Comparison of ENCODE assay signal across 29 mouse cellular contexts in genomic region chr14:35468254-35468653, GRCm38 (mm10).
DNase-seq lines count a peak whose midpoint lies in the region; ATAC-seq and TF ChIP-seq lines count a peak whose summit lies in the region.
"Had no signal": no experiment of that assay in that cellular context is flagged by ENCODE, and none has a peak within 500 bp of the region (broad histone marks: within the 10 kb centered on the region; RNA-seq: fewer than 3 reads in every experiment).

No protein-coding gene starts in this region.

- TF ChIP-seq POLR2A in limb, embryonic 14.5 days (IDR thresholded peaks at IDR 0.05; ENCODE audit: borderline replicate concordance, extremely low read depth, insufficient read depth, insufficient read length), result no peak

- 0 out of 2 replicates have a peak, but pooled peaks have one; percentile 10 for ATAC-seq in forebrain, postnatal 0 days
- no peak for ATAC-seq in forebrain, embryonic 14.5 days
- ATAC-seq in limb, embryonic 14.5 days (ENCODE audit: low FRiP score, low read depth), result no peak
- 0 out of 2 replicates have a peak, but pooled peaks have one; percentile 17 for ATAC-seq in hindbrain, embryonic 16.5 days
- no peak for ATAC-seq in neural tube, embryonic 13.5 days (ENCODE audit: low read depth)
- no peak for ATAC-seq in megakaryocyte progenitor cell, adult 5-6 weeks (replicated peaks; ENCODE audit: poor library complexity)
- ATAC-seq: activated CD4-positive, CD25-positive, alpha-beta regulatory T cell, adult 4 months; forebrain, embryonic 16.5 days; inflammation-experienced regulatory T-cells, adult 6 months; liver, embryonic 12.5 days; liver, postnatal 0 days had no signal

- no peak overlapping the region for H3K27ac ChIP-seq in forebrain, postnatal 0 days (ENCODE audit: low read depth, low read length)
- H3K27ac ChIP-seq in forebrain, embryonic 14.5 days (ENCODE audit: low read depth, low read length), result no peak overlapping the region
- no peak overlapping the region for H3K27ac ChIP-seq in limb, embryonic 14.5 days (replicated peaks; ENCODE audit: low read depth, low read length)
- no peak overlapping the region for H3K27ac ChIP-seq in limb, embryonic 10.5 days
- 0 out of 2 replicates have a peak overlapping the region, but pooled peaks have one; percentile 48 for H3K27ac ChIP-seq in hindbrain, embryonic 16.5 days (ENCODE audit: low read depth, low read length)
- peak overlapping the region; percentile 59 for H3K27ac ChIP-seq in neural tube, embryonic 13.5 days (replicated peaks)
- H3K27ac ChIP-seq: embryonic facial prominence, embryonic 13.5 days; forebrain, embryonic 10.5 days; heart, embryonic 10.5 days; heart, embryonic 15.5 days; limb, embryonic 13.5 days; liver, embryonic 12.5 days; stomach, embryonic 15.5 days had no signal

- no peak overlapping the region for H3K4me2 ChIP-seq in forebrain, postnatal 0 days (ENCODE audit: low read depth)
- no peak overlapping the region for H3K4me2 ChIP-seq in forebrain, embryonic 14.5 days (ENCODE audit: low read length)
- H3K4me2 ChIP-seq in limb, embryonic 14.5 days (replicated peaks; ENCODE audit: low read depth, low read length, severe bottlenecking), result no peak overlapping the region
- H3K4me2 ChIP-seq in hindbrain, embryonic 16.5 days (ENCODE audit: low read length), result no peak overlapping the region
- H3K4me2 ChIP-seq in neural tube, embryonic 13.5 days, result no peak overlapping the region
- H3K4me2 ChIP-seq: embryonic facial prominence, embryonic 13.5 days; heart, embryonic 15.5 days; limb, embryonic 13.5 days; liver, embryonic 12.5 days; stomach, embryonic 15.5 days had no signal

- no peaks in the 10 kb centered on the region for H3K36me3 ChIP-seq in forebrain, postnatal 0 days (ENCODE audit: insufficient read depth)
- H3K36me3 ChIP-seq in forebrain, embryonic 14.5 days (ENCODE audit: control insufficient read depth, insufficient read depth, low read length), result no peaks in the 10 kb centered on the region
- no peaks in the 10 kb centered on the region for H3K36me3 ChIP-seq in limb, embryonic 14.5 days (ENCODE audit: control insufficient read depth, insufficient read depth, low read length)
- H3K36me3 ChIP-seq in limb, embryonic 10.5 days, result no peaks in the 10 kb centered on the region
- no peaks in the 10 kb centered on the region for H3K36me3 ChIP-seq in hindbrain, embryonic 16.5 days (ENCODE audit: control insufficient read depth, insufficient read depth, low read length)
- H3K36me3 ChIP-seq in neural tube, embryonic 13.5 days, result no peaks in the 10 kb centered on the region
- H3K36me3 ChIP-seq: embryonic facial prominence, embryonic 13.5 days; forebrain, embryonic 10.5 days; heart, embryonic 10.5 days; heart, embryonic 15.5 days; limb, embryonic 13.5 days; liver, embryonic 12.5 days; stomach, embryonic 15.5 days had no signal

- H3K4me3 ChIP-seq in forebrain, postnatal 0 days (ENCODE audit: low read depth, low read length), result no peak overlapping the region
- H3K4me3 ChIP-seq in forebrain, embryonic 14.5 days (ENCODE audit: low read depth, low read length), result no peak overlapping the region
- H3K4me3 ChIP-seq in limb, embryonic 14.5 days (replicated peaks; ENCODE audit: low read length), result no peak overlapping the region
- H3K4me3 ChIP-seq in limb, embryonic 10.5 days, result no peak overlapping the region
- no peak overlapping the region for H3K4me3 ChIP-seq in hindbrain, embryonic 16.5 days (ENCODE audit: low read length)
- no peak overlapping the region for H3K4me3 ChIP-seq in neural tube, embryonic 13.5 days
- H3K4me3 ChIP-seq: embryonic facial prominence, embryonic 13.5 days; forebrain, embryonic 10.5 days; heart, embryonic 10.5 days; heart, embryonic 15.5 days; limb, embryonic 13.5 days; liver, embryonic 12.5 days; megakaryocyte, embryonic 14.5 days; stomach, embryonic 15.5 days had no signal

- DNase-seq in forebrain, postnatal 0 days, result peak; percentile 4
- no peak for DNase-seq in forebrain, embryonic 14.5 days (ENCODE audit: low spot score)
- DNase-seq in limb, embryonic 14.5 days (ENCODE audit: low spot score), result peak; percentile 3
- no peak for DNase-seq in limb, embryonic 10.5 days (ENCODE audit: low spot score)
- DNase-seq in adrenal gland, adult 8-10 months, result no peak
- DNase-seq: adrenal gland, postnatal 10 days; cerebellum, adult 11-12 months; cerebellum, postnatal 10 days; gastrocnemius, postnatal 14 days; kidney, adult 11 months; kidney, postnatal 25 days; liver, postnatal 0 days; lung, postnatal 36 days; right cerebral cortex, postnatal 25 days had no signal

- no peaks in the 10 kb centered on the region for H3K9me3 ChIP-seq in forebrain, postnatal 0 days (ENCODE audit: low read length)
- no peaks in the 10 kb centered on the region for H3K9me3 ChIP-seq in forebrain, embryonic 14.5 days (replicated peaks; ENCODE audit: control insufficient read depth, low read length)
- H3K9me3 ChIP-seq in limb, embryonic 14.5 days (ENCODE audit: control insufficient read depth, low read length), result no peaks in the 10 kb centered on the region
- H3K9me3 ChIP-seq in limb, embryonic 10.5 days (replicated peaks), result no peaks in the 10 kb centered on the region
- H3K9me3 ChIP-seq in hindbrain, embryonic 16.5 days (ENCODE audit: control insufficient read depth, low read length), result no peaks in the 10 kb centered on the region
- no peaks in the 10 kb centered on the region for H3K9me3 ChIP-seq in neural tube, embryonic 13.5 days
- H3K9me3 ChIP-seq: embryonic facial prominence, embryonic 13.5 days; forebrain, embryonic 10.5 days; heart, embryonic 10.5 days; heart, embryonic 15.5 days; limb, embryonic 13.5 days; liver, embryonic 12.5 days; stomach, embryonic 15.5 days had no signal

- H3K27me3 ChIP-seq in forebrain, postnatal 0 days (ENCODE audit: insufficient read depth, low read length), result no peaks in the 10 kb centered on the region
- H3K27me3 ChIP-seq in forebrain, embryonic 14.5 days (replicated peaks; ENCODE audit: control insufficient read depth, insufficient read depth, low read length), result no peaks in the 10 kb centered on the region
- H3K27me3 ChIP-seq in limb, embryonic 14.5 days (ENCODE audit: control insufficient read depth, insufficient read depth, low read length), result no peaks in the 10 kb centered on the region
- no peaks in the 10 kb centered on the region for H3K27me3 ChIP-seq in limb, embryonic 10.5 days (ENCODE audit: low read depth, poor library complexity, severe bottlenecking)
- no peaks in the 10 kb centered on the region for H3K27me3 ChIP-seq in hindbrain, embryonic 16.5 days (replicated peaks; ENCODE audit: control insufficient read depth, insufficient read depth, low read length)
- H3K27me3 ChIP-seq in neural tube, embryonic 13.5 days, result no peaks in the 10 kb centered on the region
- H3K27me3 ChIP-seq: CH12.LX; embryonic facial prominence, embryonic 13.5 days; heart, embryonic 15.5 days; limb, embryonic 13.5 days; liver, embryonic 12.5 days; megakaryocyte, embryonic 14.5 days; stomach, embryonic 15.5 days had no signal

- no peaks in the 10 kb centered on the region for H3K4me1 ChIP-seq in forebrain, postnatal 0 days (ENCODE audit: insufficient read depth)
- H3K4me1 ChIP-seq in forebrain, embryonic 14.5 days (ENCODE audit: control insufficient read depth, insufficient read depth, low read length), result no peaks in the 10 kb centered on the region
- H3K4me1 ChIP-seq in limb, embryonic 14.5 days (ENCODE audit: control insufficient read depth, insufficient read depth, low read length), result no peaks in the 10 kb centered on the region
- no peaks in the 10 kb centered on the region for H3K4me1 ChIP-seq in limb, embryonic 10.5 days
- H3K4me1 ChIP-seq in hindbrain, embryonic 16.5 days (ENCODE audit: control insufficient read depth, insufficient read depth, low read depth, low read length), result no peaks in the 10 kb centered on the region
- peaks cover 9% of the 10 kb centered on the region for H3K4me1 ChIP-seq in neural tube, embryonic 13.5 days (replicated peaks)
- H3K4me1 ChIP-seq: embryonic facial prominence, embryonic 13.5 days; forebrain, embryonic 10.5 days; heart, embryonic 10.5 days; heart, embryonic 15.5 days; liver, embryonic 12.5 days; megakaryocyte, embryonic 14.5 days; stomach, embryonic 15.5 days had no signal

- H3K9ac ChIP-seq in forebrain, postnatal 0 days, result no peak overlapping the region
- H3K9ac ChIP-seq in forebrain, embryonic 14.5 days (ENCODE audit: low read length), result no peak overlapping the region
- no peak overlapping the region for H3K9ac ChIP-seq in limb, embryonic 14.5 days (ENCODE audit: low read depth, low read length, severe bottlenecking)
- no peak overlapping the region; the same call in 1 of the 2 replicates for H3K9ac ChIP-seq in hindbrain, embryonic 16.5 days (ENCODE audit: low read depth, low read length)
- no peak overlapping the region for H3K9ac ChIP-seq in neural tube, embryonic 13.5 days
- H3K9ac ChIP-seq: embryonic facial prominence, embryonic 13.5 days; heart, embryonic 15.5 days; limb, embryonic 13.5 days; liver, embryonic 12.5 days; liver, postnatal 0 days; stomach, embryonic 15.5 days had no signal

- 60% methylated on average over 6 of the region's 6 CpGs for WGBS in forebrain, postnatal 0 days
- WGBS in forebrain, embryonic 14.5 days, result 72% methylated on average over 6 of the region's 6 CpGs
- 65% methylated on average over 6 of the region's 6 CpGs for WGBS in limb, embryonic 14.5 days
- 82% methylated on average over 6 of the region's 6 CpGs for WGBS in limb, embryonic 10.5 days
- 62% methylated on average over 6 of the region's 6 CpGs for WGBS in hindbrain, embryonic 16.5 days
- WGBS in neural tube, embryonic 13.5 days, result 57% methylated on average over 6 of the region's 6 CpGs

- no peak for TF ChIP-seq CTCF in forebrain, postnatal 0 days (IDR thresholded peaks at IDR 0.05; ENCODE audit: low read depth)

Comparison
In these comparisons a context has a peak if more than half of its experiments do, and no peak if none do; other contexts are left out.
1. ATAC-seq: peak in forebrain, postnatal 0 days (single experiment) and hindbrain, embryonic 16.5 days (single experiment); none in forebrain, embryonic 14.5 days (single experiment), limb, embryonic 14.5 days (single experiment), neural tube, embryonic 13.5 days (single experiment) and megakaryocyte progenitor cell, adult 5-6 weeks (single experiment).
2. DNase-seq: peak in forebrain, postnatal 0 days (single experiment) and limb, embryonic 14.5 days (single experiment); none in forebrain, embryonic 14.5 days (single experiment), limb, embryonic 10.5 days (single experiment) and adrenal gland, adult 8-10 months (single experiment).
3. H3K27ac ChIP-seq: peak in hindbrain, embryonic 16.5 days (single experiment) and neural tube, embryonic 13.5 days (single experiment); none in forebrain, postnatal 0 days (single experiment), forebrain, embryonic 14.5 days (single experiment), limb, embryonic 14.5 days (single experiment) and limb, embryonic 10.5 days (single experiment).